Mouse (Mus musculus) myocyte (in vitro differentiated cells): Measurements from ENCODE around the gene Tnnc2.

Experiments
- E2F4 ChIP-seq: IDR thresholded peaks from one replicate; pipeline ENCODE4 v1.6.1; 2011; ENCODE audit warnings: mild to moderate bottlenecking, control low read depth, moderate library complexity; ENCODE audit not compliant: insufficient read depth
- MAX ChIP-seq: IDR thresholded peaks from one replicate; pipeline ENCODE4 v1.6.1; 2011; ENCODE audit warnings: low read depth, mild to moderate bottlenecking, control low read depth
- MYOD1 ChIP-seq, 3 experiments: IDR thresholded peaks; one replicate each; pipeline ENCODE4 v1.6.1; 2011; ENCODE audit warnings: control low read depth in 2 of 3, low read depth in 2 of 3, mild to moderate bottlenecking in 2 of 3, moderate library complexity in 1 of 3; ENCODE audit not compliant: insufficient read length in 2 of 3, control insufficient read depth in 1 of 3
- MYOG ChIP-seq, 3 experiments: IDR thresholded peaks; one replicate each; pipeline ENCODE4 v1.6.1; 2011; ENCODE audit warnings: control low read depth in 2 of 3, low read depth in 2 of 3, mild to moderate bottlenecking in 2 of 3; ENCODE audit not compliant: insufficient read length in 2 of 3, control insufficient read depth in 1 of 3, insufficient read depth in 1 of 3
- POLR2A ChIP-seq: IDR thresholded peaks from one replicate; pipeline ENCODE4 v1.6.1; 2011; ENCODE audit warnings: low read depth, mild to moderate bottlenecking, control low read depth, moderate library complexity; ENCODE audit not compliant: insufficient read length
- POLR2AphosphoS2 ChIP-seq: IDR thresholded peaks from one replicate; pipeline ENCODE4 v1.6.1; 2011; ENCODE audit warnings: low read depth, control low read depth; ENCODE audit not compliant: insufficient read length
- SRF ChIP-seq: IDR thresholded peaks from one replicate; pipeline ENCODE4 v1.6.1; 2011; ENCODE audit warnings: low read depth; ENCODE audit not compliant: control insufficient read depth, insufficient read length
- TCF12 ChIP-seq: IDR thresholded peaks from one replicate; pipeline ENCODE4 v1.6.1; 2011; ENCODE audit warnings: mild to moderate bottlenecking, control low read depth; ENCODE audit not compliant: poor library complexity, insufficient read depth, severe bottlenecking
- USF1 ChIP-seq: IDR thresholded peaks from one replicate; pipeline ENCODE4 v1.6.1; 2011; ENCODE audit warnings: low read depth, mild to moderate bottlenecking, control low read depth, moderate library complexity

- no peak for TF ChIP-seq POLR2AphosphoS2
- no peak for TF ChIP-seq MYOD1 (IDR thresholded peaks at IDR 0.05; ENCODE audit: control insufficient read depth in 1 of 3, insufficient read length in 2 of 3, low read depth in 2 of 3)
- no peak for TF ChIP-seq POLR2A
- TF ChIP-seq SRF, result no peak
- TF ChIP-seq USF1, result no peak
- no peak for TF ChIP-seq MAX
- TF ChIP-seq E2F4, result no peak
- no peak for TF ChIP-seq TCF12
- no peak for TF ChIP-seq MYOG (IDR thresholded peaks at IDR 0.05; ENCODE audit: control insufficient read depth in 1 of 3, insufficient read depth in 1 of 3, insufficient read length in 2 of 3, low read depth in 2 of 3)
Observed at GRCm38 (mm10) chr2:164758692-164759091, 21.1 kb downstream of the Tnnc2 start.
